Mouse (Mus musculus): ENCODE measurements around the gene Cblb.

Cblb gene

DNA sequence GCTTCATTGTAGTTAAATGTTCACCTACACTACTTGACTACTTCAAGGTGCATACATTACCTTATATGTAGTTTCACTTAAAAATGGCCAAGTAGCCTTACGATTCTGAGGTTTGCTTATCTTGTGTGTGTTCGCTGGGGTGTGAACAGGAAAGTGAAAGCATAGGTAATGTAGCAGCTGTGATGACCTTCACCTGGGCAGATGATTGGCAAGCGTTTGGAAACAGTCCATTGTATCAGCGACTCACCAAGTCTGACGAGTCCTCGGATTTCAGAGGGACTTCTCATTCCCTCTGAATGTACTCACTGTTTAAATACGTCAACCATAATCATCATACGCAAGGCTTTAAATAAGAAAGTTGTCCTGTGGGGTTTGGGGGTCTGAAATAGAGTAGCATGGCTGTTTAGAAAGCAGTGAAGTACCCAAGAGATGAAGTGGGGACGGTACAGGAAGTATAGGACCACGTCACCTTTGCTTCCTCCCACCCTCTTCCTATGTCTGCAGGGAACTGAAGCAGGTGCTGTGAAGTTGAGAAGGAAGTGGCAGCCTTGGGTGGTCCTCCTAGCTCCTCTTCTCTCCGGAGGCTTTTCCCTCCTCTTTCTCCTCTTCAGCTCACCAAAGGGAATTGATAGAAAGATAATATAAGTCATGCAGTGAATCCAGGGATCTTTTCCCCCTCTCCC, 101.9 kb downstream of the Cblb start:
- no peak for DNase-seq (ENCODE audit: low spot score)

DNA sequence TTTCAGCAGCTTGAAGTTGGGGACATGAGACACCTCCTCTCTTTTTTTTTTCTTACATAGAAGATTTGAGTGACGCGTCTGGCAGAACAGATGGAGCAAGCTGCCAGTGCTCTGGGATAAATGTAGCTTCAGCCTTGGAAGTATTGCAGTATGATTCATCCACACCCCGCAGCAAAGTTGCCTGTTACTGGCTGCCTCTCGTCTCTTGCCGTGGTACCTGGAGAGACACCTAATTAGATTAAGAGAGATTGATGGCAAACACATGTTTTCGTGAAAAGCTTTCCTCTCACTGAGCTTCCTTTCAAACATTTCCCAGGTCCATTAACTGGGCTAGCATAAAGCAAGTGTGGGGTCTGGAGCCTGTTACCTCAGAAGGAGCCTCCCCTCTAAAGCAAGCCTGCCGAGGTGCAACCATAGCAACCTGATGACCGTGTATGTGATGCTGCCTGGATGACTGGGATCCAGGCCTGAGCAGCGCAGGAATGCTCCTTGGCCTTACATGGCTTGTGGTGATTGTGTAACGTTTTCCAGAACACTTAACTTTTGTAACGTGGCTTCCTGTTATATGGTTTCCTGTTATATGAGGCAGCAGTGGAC, 103.7 kb downstream of the Cblb start:
- DNase-seq (ENCODE audit: low spot score): peak; percentile 65

DNA sequence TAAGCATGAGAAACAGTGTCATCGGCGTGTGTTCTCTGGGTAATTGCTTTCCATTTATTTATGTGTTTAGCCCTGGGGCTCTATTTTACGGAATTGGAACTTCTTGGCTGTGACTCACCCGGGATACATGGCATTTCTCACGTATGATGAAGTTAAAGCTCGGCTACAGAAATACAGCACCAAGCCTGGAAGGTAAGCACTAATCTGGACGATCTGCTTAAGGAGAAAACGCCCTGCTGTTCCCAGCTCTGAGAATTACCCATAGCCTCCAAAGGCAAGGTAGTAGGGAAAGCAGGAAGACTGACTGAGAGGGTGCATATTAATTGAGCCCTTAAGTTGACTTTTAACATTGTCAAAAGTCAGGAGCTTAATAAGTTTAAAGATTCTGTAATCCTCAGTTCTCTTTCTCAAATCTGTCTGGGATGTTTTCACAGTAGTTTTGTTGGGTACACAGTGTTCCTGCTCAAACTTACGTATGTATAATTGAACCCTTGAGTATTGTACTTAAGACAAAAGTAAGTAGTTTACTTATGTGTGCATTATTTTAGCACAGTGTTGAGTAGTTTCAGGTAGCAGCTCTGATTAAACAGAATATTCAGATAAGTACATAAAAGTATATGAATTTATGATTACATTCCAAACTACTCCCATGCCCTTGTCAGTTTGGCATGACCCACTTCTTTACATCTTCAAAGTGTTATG, 104.8 kb downstream of the Cblb start:
- DNase-seq (ENCODE audit: low spot score): no peak

DNA sequence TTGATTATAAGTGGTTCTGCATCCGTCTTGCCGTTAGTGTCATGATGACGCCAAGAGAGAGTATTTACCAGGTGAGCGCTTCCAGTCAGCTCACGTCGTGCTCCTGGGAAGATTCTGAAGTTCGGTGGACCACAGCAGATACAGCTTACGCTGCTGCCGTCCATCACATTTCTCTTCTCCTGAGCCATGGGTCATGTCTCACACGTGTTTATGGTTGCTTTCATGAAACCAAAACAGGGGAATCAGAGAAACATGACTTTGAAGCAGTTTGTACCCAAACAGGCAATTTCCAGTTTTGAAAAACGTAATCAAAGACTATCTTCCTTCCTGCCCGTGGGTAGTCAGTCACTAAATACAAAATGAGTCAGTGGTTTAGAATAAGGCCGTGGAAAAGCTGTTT, 112.1 kb downstream of the Cblb start:
- DNase-seq (ENCODE audit: low spot score): no peak

DNA sequence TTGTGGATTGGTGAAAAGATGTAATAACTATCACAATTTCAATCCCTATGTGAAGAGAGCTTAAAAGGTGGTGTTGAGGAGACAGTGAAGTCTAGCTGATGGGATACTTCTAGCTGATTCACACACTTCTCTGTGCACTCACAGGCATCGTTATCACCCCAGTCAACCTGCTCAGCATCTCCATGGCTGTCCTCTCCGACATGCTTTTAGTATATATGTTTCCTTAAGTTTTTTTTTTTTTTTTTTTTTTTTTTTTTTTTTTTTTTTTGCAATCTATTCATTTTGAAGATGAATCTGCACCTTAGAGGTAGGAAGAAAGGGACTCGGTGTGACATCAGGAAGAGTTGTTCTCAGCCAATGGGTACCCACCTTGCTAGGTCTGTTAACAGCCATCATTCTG, 112.8 kb downstream of the Cblb start:
- DNase-seq (ENCODE audit: low spot score): no peak

DNA sequence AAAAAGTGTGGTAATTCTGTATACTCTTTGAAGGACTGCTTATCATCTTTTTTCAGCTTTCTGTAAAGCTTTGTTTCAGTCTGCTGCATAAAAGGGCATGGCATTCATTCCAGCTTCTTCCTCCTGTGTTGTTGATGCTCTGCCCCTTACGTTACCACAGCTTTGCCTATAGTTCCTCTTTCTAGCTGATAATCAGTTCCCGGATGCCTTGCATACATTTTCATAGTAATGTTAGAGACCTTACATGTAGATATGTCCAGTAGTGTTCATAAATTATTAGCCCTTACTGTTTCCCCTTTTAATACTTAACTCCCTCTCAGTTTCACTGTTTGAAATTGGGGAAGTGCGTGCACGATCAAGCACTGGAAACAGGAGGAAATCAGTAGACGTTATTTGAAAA, 113.8 kb downstream of the Cblb start:
- DNase-seq (ENCODE audit: low spot score): no peak

DNA sequence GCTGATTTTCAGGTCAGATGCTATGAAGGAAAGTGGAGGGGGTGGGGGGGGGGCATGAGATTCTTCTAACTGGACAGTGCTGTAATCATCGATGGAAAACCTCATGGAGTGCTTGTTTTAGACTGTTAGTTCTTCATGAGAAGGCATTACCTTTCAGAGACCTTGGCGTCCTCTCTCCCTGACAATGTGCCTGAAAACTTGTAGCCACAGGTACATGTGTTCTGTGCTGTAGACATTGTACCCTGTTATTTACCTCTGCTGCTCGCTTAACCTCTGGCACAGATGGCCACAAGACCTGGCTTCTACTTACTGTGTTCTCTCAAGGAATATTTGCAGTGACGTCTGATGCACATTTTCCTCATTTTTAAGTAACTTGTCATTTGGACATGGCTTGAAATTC, 114.5 kb downstream of the Cblb start:
- DNase-seq (ENCODE audit: low spot score): no peak

DNA sequence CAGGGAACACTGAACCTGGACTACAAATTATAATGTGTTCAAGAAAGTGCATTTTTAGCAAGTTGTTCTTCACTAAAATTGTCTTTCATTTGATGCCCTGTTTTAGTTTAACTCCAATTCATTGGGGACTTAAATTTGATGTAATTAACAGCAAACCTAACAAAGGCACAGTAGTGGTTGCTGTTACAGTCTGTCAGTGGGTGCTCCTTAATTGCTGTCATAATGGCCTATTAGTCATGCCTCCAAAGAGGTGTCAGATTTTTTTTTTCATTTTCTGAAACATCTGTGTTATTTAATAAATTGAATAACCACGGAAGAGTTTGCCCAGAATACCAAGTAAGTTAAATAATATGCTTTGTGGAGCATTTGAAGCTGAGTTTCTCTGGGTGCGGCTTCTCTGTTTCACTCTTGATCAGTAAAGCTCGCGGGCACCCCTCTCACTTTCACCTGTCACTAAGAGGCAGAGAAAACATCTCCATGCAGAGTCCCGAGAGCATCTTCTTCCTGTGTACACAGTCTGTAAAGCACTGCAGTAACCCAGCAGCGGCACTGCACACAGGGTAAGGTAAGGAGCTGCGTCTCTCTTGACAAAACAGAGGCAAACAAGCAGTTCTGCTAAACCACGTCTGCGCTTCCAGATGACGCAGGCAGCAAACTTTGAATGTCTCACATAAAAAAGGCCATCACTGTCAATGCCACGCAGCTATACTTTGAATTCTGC, 116.1 kb downstream of the Cblb start:
- DNase-seq (ENCODE audit: low spot score): no peak

DNA sequence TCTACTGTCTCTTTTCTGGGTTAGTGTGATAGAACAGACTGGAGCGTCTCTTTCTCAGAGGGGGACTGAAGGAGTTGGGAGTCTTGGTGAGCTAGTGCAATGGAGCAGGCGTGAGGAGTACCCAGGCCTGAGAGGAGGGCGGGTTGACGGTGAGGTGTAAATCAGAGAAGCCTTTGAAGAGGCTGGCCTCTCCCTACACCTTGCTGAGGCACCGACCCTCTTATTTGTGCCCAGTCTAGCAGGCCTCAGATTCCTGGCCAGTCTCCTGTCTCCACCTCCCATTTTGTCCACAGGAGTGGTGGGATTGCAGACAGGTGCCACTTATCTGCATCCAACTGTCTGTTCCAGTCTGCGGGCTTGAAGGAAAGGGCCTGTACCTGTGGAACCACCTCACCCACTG, 117.0 kb downstream of the Cblb start:
- no peak for DNase-seq (ENCODE audit: low spot score)

DNA sequence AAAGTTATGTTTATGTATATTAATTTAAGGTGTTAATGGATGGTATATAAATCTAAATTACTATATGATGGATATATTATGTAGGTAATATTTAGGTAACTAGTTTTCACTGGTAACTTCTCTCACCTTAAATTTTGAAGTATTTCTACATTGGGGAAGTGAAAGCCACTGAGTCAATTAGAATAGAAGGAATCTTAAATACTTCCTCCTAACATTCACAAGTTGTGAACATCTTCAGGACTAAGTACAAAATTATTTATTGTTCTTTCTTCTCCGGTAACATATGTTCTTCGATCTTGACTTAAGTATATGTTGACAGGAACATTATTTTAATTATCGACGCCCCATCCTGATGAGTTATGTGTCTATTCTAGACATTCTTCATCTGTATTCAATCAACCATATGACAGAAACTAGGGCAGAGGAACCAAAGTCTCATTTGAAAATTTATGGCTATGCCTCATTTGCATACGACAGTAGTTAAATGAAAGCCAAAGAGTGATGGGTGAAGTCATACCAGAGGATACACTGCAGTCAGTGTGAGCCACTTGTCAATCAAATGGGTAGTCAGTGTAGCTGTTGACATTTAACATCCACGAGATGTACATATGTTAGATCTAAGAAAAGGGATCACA, 118.2 kb downstream of the Cblb start:
- DNase-seq (ENCODE audit: low spot score): no peak

DNA sequence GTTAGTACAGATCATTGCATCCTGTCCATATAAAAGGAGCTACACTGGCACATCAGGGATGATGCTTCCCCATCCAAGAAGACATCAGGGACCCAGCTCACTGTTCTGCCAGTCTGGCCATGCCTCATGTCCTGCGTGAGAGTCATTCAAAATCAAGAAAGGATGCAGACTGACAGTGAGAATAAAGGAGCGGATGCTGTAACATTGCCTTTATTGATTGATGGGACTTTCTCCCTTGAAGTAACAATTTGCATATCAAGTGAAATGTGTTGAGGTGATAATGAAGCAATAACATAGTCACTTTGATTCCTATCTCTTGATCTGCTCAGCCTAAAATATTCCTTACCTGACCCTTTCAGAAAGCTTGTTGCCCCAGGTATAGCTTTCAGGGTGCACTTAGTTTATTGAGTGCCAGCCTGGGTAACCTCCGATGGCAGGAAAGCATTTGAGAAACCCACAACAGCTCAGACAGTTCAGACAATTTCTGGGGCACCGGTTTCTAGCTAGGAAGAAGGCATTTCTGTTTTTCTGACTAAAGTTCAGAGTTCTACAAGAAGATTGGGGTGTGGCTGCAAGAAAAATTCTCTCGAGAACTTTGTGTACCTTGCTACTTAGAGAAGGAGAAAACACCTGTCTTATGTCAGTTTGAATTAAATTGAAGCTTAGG, 124.1 kb downstream of the Cblb start:
- DNase-seq (ENCODE audit: low spot score): no peak

DNA sequence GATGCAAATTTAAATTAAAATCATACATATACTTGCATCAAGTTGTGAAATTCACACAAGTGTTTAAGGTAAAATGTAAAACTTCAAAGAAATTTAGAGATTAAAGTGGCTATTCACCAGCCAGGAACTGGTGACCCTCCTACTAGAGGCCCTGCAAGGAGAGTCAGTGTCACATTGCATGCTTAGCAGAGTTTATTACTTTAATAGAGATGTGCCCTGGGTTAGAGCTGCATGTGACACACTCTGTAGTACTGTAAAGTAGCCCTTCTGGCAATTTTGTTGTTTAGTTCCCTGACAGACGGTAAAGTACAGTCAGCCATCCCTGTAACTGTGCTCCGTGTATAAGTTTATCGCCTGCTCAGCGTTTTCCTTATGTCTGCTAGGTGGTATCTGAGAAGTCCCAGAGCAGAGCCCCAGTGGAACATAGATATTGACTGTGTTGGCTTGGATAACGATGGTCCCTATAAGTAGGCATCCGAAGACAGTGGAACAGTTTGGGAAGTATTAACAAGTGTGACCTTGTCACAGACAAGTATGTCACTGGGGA, 129.0 kb downstream of the Cblb start:
- no peak for DNase-seq (ENCODE audit: low spot score)

DNA sequence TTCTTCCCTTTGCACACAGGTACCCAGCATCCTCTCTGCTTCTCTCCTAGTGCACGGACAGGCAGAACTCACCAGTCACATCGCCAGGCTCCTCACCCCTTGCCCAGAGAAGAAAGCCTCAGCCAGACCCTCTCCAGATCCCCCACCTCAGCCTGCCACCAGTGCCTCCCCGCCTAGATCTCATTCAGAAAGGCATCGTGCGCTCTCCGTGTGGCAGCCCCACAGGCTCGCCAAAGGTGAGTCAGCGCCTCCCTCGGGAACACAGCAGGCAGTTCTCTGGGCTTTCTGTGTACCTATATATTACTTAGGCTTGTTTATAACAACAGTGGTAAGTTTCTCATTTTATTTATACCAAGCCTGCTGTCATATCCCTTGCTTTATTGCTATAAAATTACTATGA, 133.2 kb downstream of the Cblb start:
- no peak for DNase-seq (ENCODE audit: low spot score)

DNA sequence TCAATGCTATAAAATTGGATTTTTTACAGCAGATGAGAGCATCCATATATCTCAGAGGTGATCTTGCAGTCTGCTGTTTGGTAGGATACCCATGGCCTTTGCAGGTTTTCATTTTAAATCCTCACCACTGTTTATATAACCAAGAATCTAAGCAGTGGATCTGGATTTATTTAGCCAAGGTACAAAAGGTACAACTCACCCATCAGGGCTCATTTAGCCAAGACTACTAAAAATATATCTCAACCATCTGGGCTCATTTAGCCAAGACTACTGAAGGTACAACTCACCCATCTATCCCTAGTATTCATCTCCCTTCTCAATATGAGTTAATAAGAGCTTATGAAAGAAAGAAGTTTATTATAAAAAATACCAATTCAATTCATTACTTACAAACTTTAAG, 142.2 kb downstream of the Cblb start:
- no peak for DNase-seq (ENCODE audit: low spot score)

DNA sequence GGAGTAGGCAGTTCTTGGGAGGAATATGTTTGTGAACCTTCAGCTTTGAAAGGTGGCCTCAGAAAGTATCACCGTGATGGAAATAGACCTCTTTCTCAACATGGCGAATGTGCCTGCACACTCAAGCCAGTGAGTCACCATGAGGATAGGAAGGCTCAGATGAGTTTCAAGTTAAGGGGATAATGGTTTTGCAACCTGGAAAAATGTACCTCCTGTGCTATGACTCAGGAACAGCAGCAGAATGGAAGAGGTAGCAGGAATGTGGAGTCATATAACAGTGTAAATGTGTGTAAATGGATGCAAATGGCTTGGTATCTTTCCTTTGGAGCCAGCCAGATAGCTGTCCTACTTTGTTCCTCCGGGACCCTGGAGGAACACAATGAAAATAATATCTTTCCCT, 148.8 kb downstream of the Cblb start:
- DNase-seq (ENCODE audit: low spot score): no peak

DNA sequence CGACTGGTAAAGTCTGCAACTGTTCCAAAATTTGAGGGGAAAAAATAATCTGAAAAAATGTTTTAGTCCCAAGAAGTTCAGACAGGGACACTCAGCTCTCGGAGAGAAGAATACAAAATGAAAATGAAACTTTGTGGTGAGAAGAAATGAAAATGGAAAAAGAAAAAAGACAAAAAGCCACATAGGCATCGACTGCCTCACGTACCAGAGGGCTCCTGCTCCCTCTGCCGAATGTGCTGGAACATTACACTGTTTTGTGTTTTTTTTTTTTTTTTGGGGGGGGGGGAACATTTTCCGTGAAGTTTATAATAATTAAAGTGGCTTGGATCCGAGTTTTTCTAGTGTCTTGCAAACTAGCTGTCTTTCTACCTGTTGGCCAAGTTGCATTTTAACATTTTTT, 151.0 kb downstream of the Cblb start:
- peak; percentile 66 for DNase-seq (ENCODE audit: low spot score)

DNA sequence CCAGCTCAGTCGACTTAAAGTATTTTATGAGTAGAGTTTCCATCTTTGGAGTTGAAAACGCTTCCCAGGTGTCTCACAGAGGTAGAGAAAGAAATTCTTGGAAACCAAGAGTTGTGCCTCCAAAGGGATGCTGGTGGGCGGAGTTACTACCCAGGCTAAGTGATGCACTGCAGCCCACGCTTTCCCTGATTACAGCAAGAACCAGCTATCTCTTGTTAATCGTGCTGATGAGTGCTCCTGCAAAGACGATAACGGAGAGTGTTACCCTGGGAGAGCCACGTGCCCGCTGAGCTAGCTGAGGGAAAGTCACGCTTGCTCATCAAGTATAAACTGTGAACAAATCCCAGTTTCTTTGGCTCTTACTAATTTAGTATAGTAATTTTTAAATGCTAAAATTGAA, 153.3 kb downstream of the Cblb start:
- no peak for DNase-seq (ENCODE audit: low spot score)

DNA sequence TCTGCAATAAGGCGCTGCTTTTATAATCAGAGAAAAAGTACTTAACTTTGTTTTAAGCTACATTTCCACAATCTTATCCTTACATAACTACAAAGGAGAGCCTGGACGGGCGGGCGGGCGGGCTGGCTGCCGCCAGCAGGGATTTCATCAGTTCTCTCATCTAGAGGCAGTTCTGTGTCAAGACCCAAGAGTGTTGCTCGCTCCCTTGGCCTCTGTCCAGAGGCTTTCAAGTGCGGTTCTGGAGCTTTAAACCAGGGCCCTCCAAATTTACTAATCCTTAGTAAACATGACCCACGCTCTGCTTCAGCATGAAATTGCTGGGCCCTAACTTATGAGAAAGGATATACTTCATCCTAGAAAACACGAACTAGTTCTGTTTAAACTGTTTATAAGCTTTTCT, 155.7 kb downstream of the Cblb start:
- DNase-seq (ENCODE audit: low spot score): peak; percentile 84

DNA sequence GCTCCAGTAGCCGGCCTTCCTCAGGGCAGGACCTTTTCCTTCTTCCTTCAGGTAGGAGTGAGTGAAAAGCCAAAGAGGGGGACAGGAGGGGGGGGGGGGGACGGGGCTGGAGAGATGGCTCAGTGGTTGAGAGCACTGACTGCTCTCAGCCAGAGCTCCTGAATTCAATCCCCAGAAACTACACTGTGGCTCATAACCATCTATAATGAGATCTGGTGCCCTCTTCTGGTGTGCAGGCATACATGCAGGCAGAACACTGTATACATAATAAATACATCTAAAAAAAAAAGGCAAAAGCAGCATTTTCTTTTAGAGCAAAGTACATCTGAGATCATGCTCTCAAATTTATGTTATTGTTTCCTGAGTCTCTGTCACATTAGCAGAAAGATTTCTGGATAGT, 158.1 kb downstream of the Cblb start:
- no peak for DNase-seq (ENCODE audit: low spot score)

DNA sequence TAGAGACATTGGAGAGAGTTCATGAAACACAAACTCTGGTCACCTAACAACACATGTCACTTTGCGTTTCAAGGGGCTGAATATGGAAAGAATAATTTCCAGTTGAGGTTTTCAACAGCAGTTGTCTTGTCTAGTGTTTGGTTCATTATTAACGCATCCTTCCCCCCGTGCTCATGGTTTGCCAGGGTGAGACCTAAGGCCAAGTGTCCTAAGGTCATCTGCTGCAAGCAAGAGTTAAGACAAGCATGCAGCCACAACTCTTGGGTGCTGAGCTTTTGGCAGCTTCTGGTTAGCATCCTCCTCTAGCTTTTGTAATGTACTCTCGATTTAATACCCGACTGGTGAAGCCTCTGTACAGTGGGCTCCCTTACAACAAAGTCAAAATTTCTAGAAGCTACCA, 159.7 kb downstream of the Cblb start:
- DNase-seq (ENCODE audit: low spot score): no peak

DNA sequence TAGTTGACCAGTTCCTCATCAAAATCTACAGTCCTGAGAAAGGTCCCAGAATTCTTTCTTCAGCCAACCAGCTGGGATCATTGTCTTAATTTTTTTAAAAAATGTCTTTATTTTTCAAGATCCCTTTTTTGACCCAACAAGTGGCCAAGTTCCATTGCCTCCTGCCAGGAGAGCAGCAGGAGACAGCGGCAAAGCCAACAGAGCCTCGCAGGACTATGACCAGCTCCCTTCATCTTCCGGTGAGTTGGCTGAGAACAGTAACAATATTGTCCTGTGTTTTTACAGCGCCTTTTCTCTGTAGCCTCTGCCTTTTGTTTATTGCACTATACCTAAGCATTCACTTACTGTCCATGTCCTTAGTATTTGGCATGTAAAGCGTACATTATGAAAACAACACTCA, 163.0 kb downstream of the Cblb start:
- no peak for DNase-seq (ENCODE audit: low spot score)

DNA sequence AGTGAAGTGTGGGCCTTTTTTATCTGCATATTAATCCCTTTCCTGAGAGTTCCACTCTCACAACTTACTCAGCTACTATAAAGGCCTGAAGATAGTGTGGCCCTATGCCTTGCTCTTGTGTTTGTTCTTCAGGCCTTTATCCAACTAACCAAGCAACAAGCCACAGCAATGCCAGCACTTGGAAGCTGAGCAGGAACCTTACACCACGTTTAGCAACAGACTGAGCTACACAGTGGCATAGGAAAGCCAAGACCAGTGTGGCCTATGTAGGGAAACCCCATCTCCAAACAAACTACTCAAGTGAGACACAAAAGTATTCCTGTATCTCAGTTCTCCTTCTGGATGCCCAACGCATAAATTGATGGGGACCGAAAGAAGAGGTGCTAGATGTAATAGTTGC, 163.8 kb downstream of the Cblb start:
- peak; percentile 71 for DNase-seq (ENCODE audit: low spot score)
